Mouse (Mus musculus) heart, adult 2 months (tissue): Measurements from ENCODE around the gene Ankrd66. TPM values are rescaled to one million over a fixed set of nuclear protein-coding genes. Genes with fewer than 3 reads are reported as not detected.
"Not testable (repeated sequence)": the region's sequence is repeated elsewhere in the genome, so short reads cannot be mapped to it uniquely, and the experiment has no call there.

Source experiments
- DNase-seq, 2 experiments: peaks; one replicate each; pipeline ENCODE4 v3.0.0; 2021
- H3K27ac ChIP-seq: fragments of 200-600 bp; 2 replicates; pipeline ENCODE4 v1.8.1; 2022
- H3K27me3 ChIP-seq: fragments of 200-500 bp; 2 replicates; pipeline ENCODE4 v1.6.1; 2012; ENCODE audit warnings: mild to moderate bottlenecking, low read length, inconsistent platforms, mixed read lengths; ENCODE audit not compliant: control insufficient read depth, insufficient read depth
- H3K36me3 ChIP-seq: fragments of 200-500 bp; 2 replicates; pipeline ENCODE4 v1.6.1; 2012; ENCODE audit warnings: low read length, inconsistent platforms; ENCODE audit not compliant: control insufficient read depth, insufficient read depth
- H3K4me1 ChIP-seq: fragments of 200-500 bp; 2 replicates; pipeline ENCODE4 v1.6.1; 2011; ENCODE audit warnings: low read length; ENCODE audit not compliant: control insufficient read depth, insufficient read depth
- H3K4me3 ChIP-seq: fragments of 200-600 bp; 2 replicates; pipeline ENCODE4 v1.8.1; 2022
- H3K79me2 ChIP-seq: fragments of 200-500 bp; replicated peaks from 2 replicates; pipeline ENCODE4 v1.6.1; 2012; ENCODE audit warnings: mild to moderate bottlenecking, inconsistent platforms, low read length, moderate library complexity, mixed read lengths; ENCODE audit not compliant: control insufficient read depth, insufficient read depth
- H3K9ac ChIP-seq: fragments of 200-500 bp; 2 replicates; pipeline ENCODE4 v1.6.1; 2012; ENCODE audit warnings: low read depth, mild to moderate bottlenecking, control low read depth, inconsistent platforms, low read length, mixed read lengths
- CTCF ChIP-seq: fragments of 200-600 bp; IDR thresholded peaks from 2 replicates; pipeline ENCODE4 v1.8.1; 2022; ENCODE audit warnings: antibody characterized with exemption, mild to moderate bottlenecking, moderate library complexity
- EP300 ChIP-seq: fragments of 200-500 bp; IDR thresholded peaks from 2 replicates; pipeline ENCODE4 v1.6.1; 2011; ENCODE audit warnings: low read depth, low read length, control low read depth; ENCODE audit not compliant: insufficient read depth
- POLR2A ChIP-seq: fragments of 200-500 bp; IDR thresholded peaks from 2 replicates; pipeline ENCODE4 v1.6.1; 2011; ENCODE audit warnings: mild to moderate bottlenecking, low read depth, low read length, control low read depth; ENCODE audit not compliant: insufficient read depth
- WGBS: fragments of 180-500 bp; shearing (Covaris S2); methylation state at CpG from one replicate; pipeline ENCODE4 v1.1.7; 2018; 5-methylcytosine and 5-hydroxymethylcytosine counted together
- intact Hi-C: fragments of 180-260 bp; cut with DNase I; formaldehyde crosslinking; loops from one replicate; pipeline ENCODE4 v1.15.1; 2025
- polyA plus RNA-seq: library from polyadenylated mRNA; depleted of rRNA; stranded (reverse); fragments of >200 nt; gene quantifications from 2 replicates; pipeline ENCODE4 v1.2.3, GENCODE M21; 2012
- total RNA-seq, 2 experiments: library from RNA; stranded (reverse); gene quantifications; 2 replicates each; pipeline ENCODE4 v1.2.3; 2021

Ankrd66 gene
- total and polyA plus RNA-seq, 3 experiments = 0.25 TPM; not detected in 2

DNA sequence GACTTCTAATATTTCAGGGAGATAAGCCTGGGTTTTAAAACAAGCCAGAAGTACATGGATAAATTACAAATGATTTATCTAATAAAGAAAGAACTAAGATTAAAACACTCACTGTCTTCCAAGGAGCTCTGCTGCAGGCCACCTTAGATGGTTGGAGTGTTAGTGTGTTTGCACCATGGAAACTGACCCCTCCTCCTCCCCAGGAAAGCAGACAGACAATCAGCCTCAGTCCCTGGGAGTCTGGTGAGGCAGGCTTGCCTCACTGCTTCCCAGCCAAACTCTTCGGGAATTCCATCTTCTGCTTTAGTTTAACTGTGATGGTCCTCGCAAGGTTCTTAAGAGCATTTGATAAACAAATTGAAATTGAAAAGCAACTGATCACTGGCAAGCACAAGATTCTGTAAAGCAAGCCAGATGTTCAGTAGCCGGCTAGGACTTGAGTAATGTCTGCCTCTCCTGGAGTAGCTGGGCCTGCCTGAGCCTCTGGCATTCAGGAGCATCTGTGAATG, 7.7 kb upstream of the Ankrd66 start:
- WGBS = 60% methylated on average over 3 of the region's 3 CpGs
- intact Hi-C loops = no loop called here
- TF ChIP-seq CTCF (no peak), POLR2A (no peak), EP300 (no peak)

GRCm38 (mm10) chr17:43544040-43544439, 601 bp upstream of the Ankrd66 start:
- Histone ChIP-seq H3K9ac (no peak overlapping the region), H3K4me3 (no peak overlapping the region), H3K79me2 (no peaks in the 10 kb centered on the region), H3K36me3 (no peaks in the 10 kb centered on the region), H3K4me1 (no peaks in the 10 kb centered on the region), H3K27me3 (no peaks in the 10 kb centered on the region), H3K27ac (no peak overlapping the region)
- TF ChIP-seq CTCF = no peak
- TF ChIP-seq POLR2A = no peak
- TF ChIP-seq EP300 = no peak
- no peak for DNase-seq
- intact Hi-C loops = no loop called here
- WGBS = 79% methylated on average over 4 of the region's 4 CpGs

More for the DNA sequence above, 7.7 kb upstream of the Ankrd66 start:
- no peaks in the 10 kb centered on the region for H3K36me3 ChIP-seq
- no peaks in the 10 kb centered on the region for H3K4me1 ChIP-seq
- no peaks in the 10 kb centered on the region for H3K27me3 ChIP-seq
- DNase-seq = no peak
- H3K27ac ChIP-seq = no peak overlapping the region
- no peaks in the 10 kb centered on the region for H3K79me2 ChIP-seq
- H3K9ac ChIP-seq = no peak overlapping the region
- no peak overlapping the region for H3K4me3 ChIP-seq

DNA sequence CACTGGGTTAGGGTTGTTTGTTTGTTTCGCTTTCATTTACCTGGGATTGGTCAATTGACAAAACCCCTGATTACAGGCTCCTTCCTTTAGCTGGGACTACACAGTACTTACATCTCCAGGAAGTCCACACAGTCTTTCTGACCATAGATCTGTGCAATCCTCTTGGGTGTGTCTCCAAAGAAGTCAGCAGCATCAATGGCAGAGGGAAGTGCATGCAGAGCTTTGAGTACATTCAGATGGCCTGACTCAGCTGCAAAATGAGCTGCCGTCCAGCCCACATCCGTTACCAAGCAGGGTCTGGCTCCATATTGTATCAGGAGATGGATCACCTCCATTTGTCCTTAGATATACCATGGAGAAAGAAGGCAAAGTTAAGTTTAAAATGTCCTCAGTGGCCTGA, 4.7 kb downstream of the Ankrd66 start:
- no peak for DNase-seq
- intact Hi-C loops = loop anchor here (10.0 kb wide), 1 partner anchor 46 kb away; no protein-coding TSS in a partner anchor
- H3K4me1 ChIP-seq = no peaks in the 10 kb centered on the region
- H3K36me3 ChIP-seq = no peaks in the 10 kb centered on the region
- H3K27ac ChIP-seq = no peak overlapping the region
- TF ChIP-seq EP300 (no peak), CTCF (no peak), POLR2A (no peak)
- H3K9ac ChIP-seq = no peak overlapping the region
- H3K4me3 ChIP-seq = no peak overlapping the region
- no peaks in the 10 kb centered on the region for H3K27me3 ChIP-seq
- 82% methylated on average over 3 of the region's 3 CpGs for WGBS
- H3K79me2 ChIP-seq = no peaks in the 10 kb centered on the region

- H3K4me1 ChIP-seq, H3K79me2 ChIP-seq, H3K27me3 ChIP-seq, H3K27ac ChIP-seq, H3K36me3 ChIP-seq, H3K9ac ChIP-seq, DNase-seq, H3K4me3 ChIP-seq: not testable (repeated sequence)
- intact Hi-C loops = loop anchor here (10.0 kb wide), 1 partner anchor 48 kb away; no protein-coding TSS in a partner anchor
- WGBS = 87% methylated on average over 6 of the region's 6 CpGs
These were observed 6.6 kb downstream of the Ankrd66 start for GRCm38 (mm10) chr17:43536841-43537240.

- Histone ChIP-seq H3K27me3 (no peaks in the 10 kb centered on the region), H3K4me1 (no peaks in the 10 kb centered on the region), H3K9ac (no peak overlapping the region), H3K27ac (no peak overlapping the region), H3K79me2 (no peaks in the 10 kb centered on the region), H3K4me3 (no peak overlapping the region), H3K36me3 (no peaks in the 10 kb centered on the region)
- intact Hi-C loops = loop anchor here (10.0 kb wide), 1 partner anchor 50 kb away; no protein-coding TSS in a partner anchor
- peak; percentile 44 to 58 for DNase-seq
- TF ChIP-seq EP300 = no peak
- no peak for TF ChIP-seq CTCF
- no peak for TF ChIP-seq POLR2A
- 22% methylated on average over 23 of the region's 23 CpGs for WGBS
These were observed 8.8 kb downstream of the Ankrd66 start for GRCm38 (mm10) chr17:43534362-43535222.

- 86% methylated on average over 4 of the region's 4 CpGs for WGBS
- Histone ChIP-seq H3K9ac (no peak overlapping the region), H3K4me1 (no peaks in the 10 kb centered on the region), H3K79me2 (no peaks in the 10 kb centered on the region), H3K27me3 (no peaks in the 10 kb centered on the region), H3K36me3 (no peaks in the 10 kb centered on the region), H3K27ac (no peak overlapping the region), H3K4me3 (no peak overlapping the region)
- intact Hi-C loops = loop anchor here (10.0 kb wide), 1 partner anchor 54 kb away; no protein-coding TSS in a partner anchor
- no peak for DNase-seq
- TF ChIP-seq CTCF (no peak), POLR2A (no peak), EP300 (no peak)
These were observed 12.2 kb downstream of the Ankrd66 start for GRCm38 (mm10) chr17:43531192-43531591.
